Mouse (Mus musculus) gastrocnemius, adult 2 months (tissue): ENCODE measurements around the gene Slco2a1. TPM values are rescaled to one million over a fixed set of nuclear protein-coding genes. Genes with fewer than 3 reads are reported as not detected.

Experiments used
- DNase-seq: peaks from one replicate; pipeline ENCODE4 v3.0.0; 2022
- H3K27ac ChIP-seq: fragments of 200-600 bp; 2 replicates; pipeline ENCODE4 v1.8.1; 2022; ENCODE audit warnings: mild to moderate bottlenecking
- H3K4me3 ChIP-seq: fragments of 200-600 bp; 2 replicates; pipeline ENCODE4 v1.8.1; 2022; ENCODE audit warnings: mild to moderate bottlenecking, moderate library complexity
- CTCF ChIP-seq: fragments of 200-600 bp; IDR thresholded peaks from 2 replicates; pipeline ENCODE4 v1.8.1; 2022; ENCODE audit warnings: antibody characterized with exemption, mild to moderate bottlenecking, moderate library complexity
- intact Hi-C: fragments of 180-260 bp; cut with DNase I; formaldehyde crosslinking; loops from one replicate; pipeline ENCODE4 v1.15.1; 2025
- total RNA-seq, 2 experiments: library from RNA; stranded (reverse); gene quantifications; 2 replicates each; pipeline ENCODE4 v1.2.3; 2021

The Slco2a1 gene
- total RNA-seq, 2 experiments from 2014 or later, result 0.59 to 0.84 TPM

- H3K27ac ChIP-seq, result peak overlapping the region; percentile 20; the same call in 1 of the 2 replicates
- no peak for TF ChIP-seq CTCF
- DNase-seq, result peak; percentile 43
- intact Hi-C loops, result no loop called here
- H3K4me3 ChIP-seq, result no peak overlapping the region
Observed at GRCm38 (mm10) chr9:102972393-102973050, 16.0 kb upstream of the Slco2a1 start.

DNA sequence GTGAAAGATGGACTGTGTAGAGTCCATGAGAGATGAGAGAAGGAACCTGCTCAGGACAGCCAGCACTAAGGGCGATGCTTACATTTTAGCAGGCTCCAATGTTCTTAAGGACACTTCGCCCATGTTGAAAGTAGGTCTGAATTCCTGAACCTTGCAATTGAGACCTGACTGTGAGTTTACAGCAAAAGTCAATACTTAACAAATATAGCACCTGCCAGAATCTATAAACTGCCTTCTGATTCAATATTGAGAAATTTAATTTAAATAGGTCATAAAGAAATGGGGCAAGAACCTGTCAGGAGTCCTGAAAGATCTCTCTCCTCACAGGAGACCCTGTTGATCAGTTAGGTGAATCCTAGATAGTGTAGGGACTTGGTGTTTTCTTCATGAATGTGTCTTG is 12.6 kb upstream of the Slco2a1 start:
- no peak overlapping the region for H3K4me3 ChIP-seq
- intact Hi-C loops, result no loop called here
- no peak overlapping the region for H3K27ac ChIP-seq
- TF ChIP-seq CTCF, result no peak
- DNase-seq, result no peak

DNA sequence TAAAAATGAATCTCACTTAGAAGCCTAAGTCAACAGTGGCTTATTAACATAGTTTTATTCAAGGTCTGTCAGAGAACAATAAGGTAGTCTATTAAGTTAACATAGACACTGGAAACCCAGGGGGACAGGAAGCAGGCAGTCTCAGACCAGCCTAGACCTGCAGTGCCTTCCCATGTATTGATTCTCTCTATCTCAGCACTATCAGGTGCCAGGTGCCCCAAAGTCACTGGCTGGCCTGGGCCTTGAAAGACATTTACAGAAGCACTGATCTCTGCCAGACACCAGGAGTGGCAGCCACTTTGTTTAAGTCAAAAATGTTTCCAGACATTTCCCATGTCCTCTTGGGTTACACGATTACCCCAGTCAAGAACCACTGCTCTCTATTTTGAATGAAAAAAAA is 11.4 kb upstream of the Slco2a1 start:
- peak overlapping the region; percentile 64 for H3K27ac ChIP-seq
- DNase-seq, result no peak
- TF ChIP-seq CTCF, result no peak
- intact Hi-C loops, result no loop called here
- no peak overlapping the region for H3K4me3 ChIP-seq

DNA sequence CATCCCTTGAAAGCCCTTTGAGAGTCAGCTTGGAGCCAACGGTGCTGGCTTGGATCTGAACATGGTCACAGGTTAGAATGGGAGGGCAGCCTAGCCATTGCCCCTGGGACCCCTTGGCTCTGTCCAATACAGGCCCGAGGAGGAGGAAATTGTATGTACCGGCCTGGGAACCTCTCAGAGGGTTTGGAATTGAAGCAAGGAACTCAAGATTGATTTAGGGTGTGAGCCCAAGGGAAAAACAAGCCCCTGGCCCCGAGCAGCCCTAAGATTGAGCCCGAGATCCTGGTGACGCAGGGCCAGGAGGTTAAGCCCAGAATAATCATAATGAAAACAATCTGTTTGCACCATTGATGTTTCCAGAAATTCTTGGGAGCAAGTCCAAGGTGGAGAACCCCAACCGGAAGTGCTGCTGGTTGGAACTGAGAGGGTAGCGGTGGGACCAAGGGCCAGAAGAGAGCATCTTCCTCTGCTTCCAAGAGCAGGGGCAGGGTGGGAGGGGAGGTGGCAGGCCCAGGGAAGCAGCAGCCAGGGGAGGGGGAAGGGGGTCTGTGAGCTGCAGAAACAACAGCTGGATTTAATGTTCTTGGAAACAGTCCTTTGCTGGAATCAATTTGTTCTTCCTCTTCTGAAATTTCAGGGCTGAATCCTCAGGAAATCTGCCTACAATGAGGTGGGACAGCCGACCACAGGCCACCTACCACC is 10.6 kb upstream of the Slco2a1 start:
- intact Hi-C loops, result no loop called here
- DNase-seq, result peak; percentile 77
- H3K4me3 ChIP-seq, result no peak overlapping the region
- peak overlapping the region; percentile 80 for H3K27ac ChIP-seq
- TF ChIP-seq CTCF, result no peak

DNA sequence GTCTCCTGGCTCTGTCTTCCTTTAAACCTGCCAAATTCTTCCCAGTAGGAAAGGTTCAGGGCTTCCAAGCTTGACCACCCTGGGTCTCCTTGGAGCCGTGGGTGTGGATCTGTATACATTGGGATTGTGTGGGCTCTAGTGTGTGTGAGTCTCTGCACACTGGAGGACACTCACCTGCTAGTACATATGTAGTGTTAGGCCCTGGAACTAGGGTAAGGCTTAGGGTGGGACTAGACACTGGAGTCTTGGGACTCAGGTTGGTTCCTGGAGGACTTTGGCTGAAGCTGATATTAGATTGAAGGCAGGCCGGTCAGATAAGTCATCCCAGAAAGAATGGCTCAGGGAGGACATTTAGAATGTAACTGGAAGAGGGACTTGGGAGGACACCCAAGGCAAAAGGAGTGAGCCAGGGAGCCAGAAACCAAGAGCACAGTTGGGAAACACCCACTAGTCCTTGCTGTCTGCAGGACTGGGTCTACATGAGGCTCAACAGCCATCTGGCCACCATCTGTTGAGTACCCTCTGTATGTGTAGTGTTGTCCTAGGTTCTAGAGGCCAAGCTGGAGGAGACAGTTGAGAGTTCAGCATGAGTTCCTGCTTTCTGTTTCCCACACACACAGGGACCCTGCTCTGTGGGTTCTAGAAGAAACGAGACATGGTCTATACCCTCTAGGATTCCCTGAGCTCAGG is 9.4 kb upstream of the Slco2a1 start:
- peak overlapping the region; percentile 49; the same call in 1 of the 2 replicates for H3K27ac ChIP-seq
- DNase-seq, result no peak
- intact Hi-C loops, result no loop called here
- TF ChIP-seq CTCF, result no peak
- no peak overlapping the region for H3K4me3 ChIP-seq

DNA sequence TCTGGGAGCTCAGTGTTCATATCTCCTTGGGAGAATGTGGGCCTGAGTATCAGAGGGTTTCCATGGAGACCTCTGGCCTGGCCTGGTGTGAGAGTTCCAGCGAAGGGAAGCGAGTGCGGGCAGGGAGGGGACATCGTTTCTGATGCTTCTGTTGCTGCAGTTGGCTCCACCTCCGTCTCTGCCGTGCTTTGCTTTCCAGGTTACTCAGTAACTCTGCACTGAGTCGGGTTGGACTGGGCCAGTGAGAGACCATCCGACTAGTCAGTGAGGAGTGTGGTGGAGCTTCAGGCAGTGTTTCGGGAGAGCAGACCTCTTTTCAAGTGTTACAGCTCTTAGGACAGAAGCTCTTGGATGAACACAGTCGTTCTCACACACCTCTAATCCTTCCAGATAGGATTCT is 8.6 kb upstream of the Slco2a1 start:
- no peak for DNase-seq
- no peak overlapping the region for H3K4me3 ChIP-seq
- intact Hi-C loops, result no loop called here
- H3K27ac ChIP-seq, result no peak overlapping the region
- no peak for TF ChIP-seq CTCF

- intact Hi-C loops, result no loop called here
- DNase-seq, result no peak
- Histone ChIP-seq H3K27ac (no peak overlapping the region), H3K4me3 (no peak overlapping the region)
- TF ChIP-seq CTCF, result no peak
Observed at GRCm38 (mm10) chr9:102980420-102980819, 8.1 kb upstream of the Slco2a1 start.

- DNase-seq, result peak; percentile 47
- no peak overlapping the region for H3K27ac ChIP-seq
- intact Hi-C loops, result no loop called here
- no peak overlapping the region for H3K4me3 ChIP-seq
- no peak for TF ChIP-seq CTCF
Observed at GRCm38 (mm10) chr9:102981791-102982190, 6.7 kb upstream of the Slco2a1 start.

GRCm38 (mm10) chr9:102982376-102982775 is 6.1 kb upstream of the Slco2a1 start:
- TF ChIP-seq CTCF, result no peak
- H3K27ac ChIP-seq, result no peak overlapping the region
- DNase-seq, result no peak
- intact Hi-C loops, result no loop called here
- H3K4me3 ChIP-seq, result no peak overlapping the region

DNA sequence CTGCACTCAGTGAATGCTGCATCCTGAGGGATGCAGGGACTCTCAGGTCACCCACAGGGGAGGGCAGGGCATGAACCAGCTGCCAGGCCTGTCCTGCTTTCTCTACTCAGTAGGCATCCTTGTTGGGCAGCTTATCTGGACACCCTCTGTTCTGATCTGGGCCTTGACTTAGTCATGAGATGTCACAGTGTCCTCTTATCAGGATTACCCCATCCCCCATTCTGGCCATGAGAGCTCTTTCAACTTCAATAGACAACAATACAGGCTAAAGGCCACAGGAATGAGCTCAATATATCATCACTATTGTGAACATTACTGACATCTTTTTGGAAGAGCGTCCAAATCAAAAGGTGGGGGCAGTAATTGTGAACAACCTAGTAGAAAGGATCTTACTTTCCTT is 3.4 kb upstream of the Slco2a1 start:
- DNase-seq, result no peak
- Histone ChIP-seq H3K27ac (no peak overlapping the region), H3K4me3 (no peak overlapping the region)
- intact Hi-C loops, result no loop called here
- TF ChIP-seq CTCF, result no peak

- Histone ChIP-seq H3K4me3 (no peak overlapping the region), H3K27ac (no peak overlapping the region)
- no peak for DNase-seq
- intact Hi-C loops, result no loop called here
- TF ChIP-seq CTCF, result no peak
Observed at GRCm38 (mm10) chr9:102985939-102986338, 2.6 kb upstream of the Slco2a1 start.

GRCm38 (mm10) chr9:102990306-102991133 is 2.0 kb downstream of the Slco2a1 start:
- intact Hi-C loops, result no loop called here
- DNase-seq, result no peak
- no peak overlapping the region for H3K27ac ChIP-seq
- TF ChIP-seq CTCF, result no peak; the same call in 1 of the 2 replicates
- no peak overlapping the region for H3K4me3 ChIP-seq

DNA sequence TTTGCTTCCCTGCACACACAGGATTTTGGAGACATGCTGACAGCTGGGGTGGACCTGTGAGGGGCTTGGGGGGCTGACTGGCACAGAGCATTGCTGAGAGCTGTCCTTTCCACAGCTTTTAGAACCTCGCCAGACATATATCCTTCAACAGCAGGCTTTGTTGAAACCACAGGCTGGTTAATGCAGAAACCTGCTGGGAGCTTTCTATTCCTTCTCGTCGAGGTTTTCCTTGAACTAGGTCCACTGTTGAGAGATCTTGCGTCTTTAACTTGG is 2.6 kb downstream of the Slco2a1 start:
- intact Hi-C loops, result no loop called here
- no peak for TF ChIP-seq CTCF
- H3K27ac ChIP-seq, result no peak overlapping the region
- no peak for DNase-seq
- no peak overlapping the region for H3K4me3 ChIP-seq
